Mouse (Mus musculus): ENCODE data around the gene Tenm4. TPM values are rescaled to one million over a fixed set of nuclear protein-coding genes. Genes with fewer than 3 reads are reported as not detected.

The Tenm4 gene
- total RNA-seq, 2 experiments from 2014 or later: 31.5 to 38.5 TPM

- DNase-seq (ENCODE audit: low spot score in 2 of 2): no peak
Observed at GRCm38 (mm10) chr7:96519216-96519615, 348.2 kb downstream of the Tenm4 start.

GRCm38 (mm10) chr7:96521956-96522355, 350.9 kb downstream of the Tenm4 start:
- no peak for DNase-seq (ENCODE audit: low spot score in 2 of 2)

- no peak for DNase-seq (ENCODE audit: low spot score in 2 of 2)
Observed at GRCm38 (mm10) chr7:96523673-96524072, 352.6 kb downstream of the Tenm4 start.

- DNase-seq (ENCODE audit: low spot score in 2 of 2): no peak
Observed at GRCm38 (mm10) chr7:96524486-96525205, 353.6 kb downstream of the Tenm4 start.

GRCm38 (mm10) chr7:96525344-96525743, 354.3 kb downstream of the Tenm4 start:
- no peak for DNase-seq (ENCODE audit: low spot score in 2 of 2)

GRCm38 (mm10) chr7:96530571-96531426, 359.8 kb downstream of the Tenm4 start:
- DNase-seq (ENCODE audit: low spot score in 2 of 2): no peak

- no peak for DNase-seq (ENCODE audit: low spot score in 2 of 2)
Observed at GRCm38 (mm10) chr7:96531954-96532737, 361.1 kb downstream of the Tenm4 start.

- no peak for DNase-seq (ENCODE audit: low spot score in 2 of 2)
Observed at GRCm38 (mm10) chr7:96532804-96533400, 361.9 kb downstream of the Tenm4 start.

GRCm38 (mm10) chr7:96536313-96536880, 365.4 kb downstream of the Tenm4 start:
- DNase-seq (ENCODE audit: low spot score in 2 of 2): no peak

GRCm38 (mm10) chr7:96539248-96540034, 368.4 kb downstream of the Tenm4 start:
- DNase-seq (ENCODE audit: low spot score in 2 of 2): no peak

GRCm38 (mm10) chr7:96540458-96541096, 369.5 kb downstream of the Tenm4 start:
- no peak for DNase-seq (ENCODE audit: low spot score in 2 of 2)

- no peak for DNase-seq (ENCODE audit: low spot score in 2 of 2)
Observed at GRCm38 (mm10) chr7:96545979-96546378, 374.9 kb downstream of the Tenm4 start.

- DNase-seq (ENCODE audit: low spot score in 2 of 2): no peak
Observed at GRCm38 (mm10) chr7:96551809-96552208, 380.8 kb downstream of the Tenm4 start.

- DNase-seq (ENCODE audit: low spot score in 2 of 2): no peak
Observed at GRCm38 (mm10) chr7:96552292-96552860, 381.3 kb downstream of the Tenm4 start.

- DNase-seq (ENCODE audit: low spot score in 2 of 2): peak in 1 of 2 experiments; percentile 6
Observed at GRCm38 (mm10) chr7:96554277-96554690, 383.2 kb downstream of the Tenm4 start.

GRCm38 (mm10) chr7:96555294-96555693, 384.2 kb downstream of the Tenm4 start:
- no peak for DNase-seq (ENCODE audit: low spot score in 2 of 2)

- DNase-seq (ENCODE audit: low spot score in 2 of 2): no peak
Observed at GRCm38 (mm10) chr7:96556756-96557155, 385.7 kb downstream of the Tenm4 start.

GRCm38 (mm10) chr7:96562890-96563289, 391.8 kb downstream of the Tenm4 start:
- no peak for DNase-seq (ENCODE audit: low spot score in 2 of 2)
